Mouse (Mus musculus): ENCODE data around the gene 2310011J03Rik. TPM values are rescaled to one million over a fixed set of nuclear protein-coding genes. Genes with fewer than 3 reads are reported as not detected.

2310011J03Rik gene
- polyA plus RNA-seq, 1 experiment, result 25.7 TPM

GRCm38 (mm10) chr10:80276238-80276637 lies 44.1 kb downstream of the 2310011J03Rik start:
- peaks cover 11% of the 10 kb centered on the region for H3K4me1 ChIP-seq (ENCODE audit: control insufficient read depth, insufficient read depth, insufficient read length, low read length)
- H3K27ac ChIP-seq (replicated peaks; ENCODE audit: low read depth, low read length), result 0 out of 2 replicates have a peak overlapping the region, but pooled peaks have one; percentile 0
- no peak overlapping the region for H3K4me3 ChIP-seq (ENCODE audit: insufficient read depth, low read depth, low read length)

- Histone ChIP-seq H3K4me1 (ENCODE audit: control insufficient read depth, insufficient read depth, insufficient read length, low read length) (peaks cover 27% of the 10 kb centered on the region), H3K4me3 (ENCODE audit: insufficient read depth, low read depth, low read length) (no peak overlapping the region), H3K27ac (replicated peaks; ENCODE audit: low read depth, low read length) (no peak overlapping the region)
Observed at GRCm38 (mm10) chr10:80273847-80274246, 46.5 kb downstream of the 2310011J03Rik start.

- Histone ChIP-seq H3K4me3 (ENCODE audit: insufficient read depth, low read depth, low read length) (no peak overlapping the region), H3K27ac (replicated peaks; ENCODE audit: low read depth, low read length) (no peak overlapping the region), H3K4me1 (ENCODE audit: control insufficient read depth, insufficient read depth, insufficient read length, low read length) (peaks cover 39% of the 10 kb centered on the region)
Observed at GRCm38 (mm10) chr10:80271870-80272585, 48.3 kb downstream of the 2310011J03Rik start.

GRCm38 (mm10) chr10:80271186-80271843 lies 49.0 kb downstream of the 2310011J03Rik start:
- H3K27ac ChIP-seq (replicated peaks; ENCODE audit: low read depth, low read length), result peak overlapping the region; percentile 28; the same call in 1 of the 2 replicates
- H3K4me1 ChIP-seq (ENCODE audit: control insufficient read depth, insufficient read depth, insufficient read length, low read length), result peaks cover 42% of the 10 kb centered on the region
- no peak overlapping the region for H3K4me3 ChIP-seq (ENCODE audit: insufficient read depth, low read depth, low read length)

- H3K4me1 ChIP-seq (ENCODE audit: control insufficient read depth, insufficient read depth, insufficient read length, low read length), result peaks cover 44% of the 10 kb centered on the region
- H3K4me3 ChIP-seq (ENCODE audit: insufficient read depth, low read depth, low read length), result no peak overlapping the region
- H3K27ac ChIP-seq (replicated peaks; ENCODE audit: low read depth, low read length), result peak overlapping the region; percentile 28; the same call in 1 of the 2 replicates
Observed at GRCm38 (mm10) chr10:80270734-80271181, 49.6 kb downstream of the 2310011J03Rik start.

- Histone ChIP-seq H3K4me3 (ENCODE audit: insufficient read depth, low read depth, low read length) (no peak overlapping the region), H3K4me1 (ENCODE audit: control insufficient read depth, insufficient read depth, insufficient read length, low read length) (peaks cover 44% of the 10 kb centered on the region), H3K27ac (replicated peaks; ENCODE audit: low read depth, low read length) (0 out of 2 replicates have a peak overlapping the region, but pooled peaks have one; percentile 28)
Observed at GRCm38 (mm10) chr10:80270099-80270498, 50.2 kb downstream of the 2310011J03Rik start.

Other genes with a start within 250 kb of the 2310011J03Rik start
- gene Sbno2, start 215.0 kb downstream of the 2310011J03Rik start, polyA plus RNA-seq (2012; ENCODE audit: insufficient read depth, insufficient read length, missing spikeins), result 14.3 and 16.2 TPM in 2 replicates
- gene Stk11, start 204.7 kb downstream of the 2310011J03Rik start, polyA plus RNA-seq (2012; ENCODE audit: insufficient read depth, insufficient read length, missing spikeins), result 113 and 121 TPM in 2 replicates
- gene Atp5d, start 181.9 kb downstream of the 2310011J03Rik start, polyA plus RNA-seq (2012; ENCODE audit: insufficient read depth, insufficient read length, missing spikeins), result 1,146 and 1,395 TPM in 2 replicates
- gene Cbarp, start 179.7 kb downstream of the 2310011J03Rik start, polyA plus RNA-seq (2012; ENCODE audit: insufficient read depth, insufficient read length, missing spikeins), result 1.1 and 1.5 TPM in 2 replicates
- 25.5 and 31.6 TPM in 2 replicates for gene Midn, start 172.3 kb downstream of the 2310011J03Rik start, polyA plus RNA-seq (2012; ENCODE audit: insufficient read depth, insufficient read length, missing spikeins)
- gene Cirbp, start 154.6 kb downstream of the 2310011J03Rik start, polyA plus RNA-seq (2012; ENCODE audit: insufficient read depth, insufficient read length, missing spikeins), result 15.1 and 27.5 TPM in 2 replicates
- gene 1600002K03Rik, start 147.6 kb downstream of the 2310011J03Rik start, polyA plus RNA-seq (2012; ENCODE audit: insufficient read depth, insufficient read length, missing spikeins), result 10.9 and 14.9 TPM in 2 replicates
- gene Efna2, start 141.1 kb downstream of the 2310011J03Rik start, polyA plus RNA-seq (2012; ENCODE audit: insufficient read depth, insufficient read length, missing spikeins), result 1.0 and 1.1 TPM in 2 replicates
- gene Mum1, start 94.1 kb downstream of the 2310011J03Rik start, polyA plus RNA-seq (2012; ENCODE audit: insufficient read depth, insufficient read length, missing spikeins), result 9.7 and 11.1 TPM in 2 replicates
- gene Ndufs7, start 71.4 kb downstream of the 2310011J03Rik start, polyA plus RNA-seq (2012; ENCODE audit: insufficient read depth, insufficient read length, missing spikeins), result 732 and 1,152 TPM in 2 replicates
- 10.5 and 17.8 TPM in 2 replicates for gene Gamt, start 59.5 kb downstream of the 2310011J03Rik start, polyA plus RNA-seq (2012; ENCODE audit: insufficient read depth, insufficient read length, missing spikeins)
- gene Dazap1, start 59.1 kb downstream of the 2310011J03Rik start, polyA plus RNA-seq (2012; ENCODE audit: insufficient read depth, insufficient read length, missing spikeins), result 51.6 and 76.7 TPM in 2 replicates
- 1,089 and 1,107 TPM in 2 replicates for gene Rps15, start 28.1 kb downstream of the 2310011J03Rik start, polyA plus RNA-seq (2012; ENCODE audit: insufficient read depth, insufficient read length, missing spikeins)
- 0.38 TPM in 1 of 2 replicates, not detected in the other for gene Apc2, start 24.6 kb downstream of the 2310011J03Rik start, polyA plus RNA-seq (2012; ENCODE audit: insufficient read depth, insufficient read length, missing spikeins)
- gene Pcsk4, start 9.0 kb upstream of the 2310011J03Rik start, polyA plus RNA-seq (2012; ENCODE audit: insufficient read depth, insufficient read length, missing spikeins), result 4.3 and 7.8 TPM in 2 replicates
- 15.7 and 17.7 TPM in 2 replicates for gene Reep6, start 9.4 kb upstream of the 2310011J03Rik start, polyA plus RNA-seq (2012; ENCODE audit: insufficient read depth, insufficient read length, missing spikeins)
- gene Adamtsl5, start 27.9 kb upstream of the 2310011J03Rik start, polyA plus RNA-seq (2012; ENCODE audit: insufficient read depth, insufficient read length, missing spikeins), result 2.9 and 4.2 TPM in 2 replicates
- gene Plk5, start 35.9 kb upstream of the 2310011J03Rik start, polyA plus RNA-seq (2012; ENCODE audit: insufficient read depth, insufficient read length, missing spikeins), result not detected in 2 replicates
- gene Mex3d, start 67.1 kb upstream of the 2310011J03Rik start, polyA plus RNA-seq (2012; ENCODE audit: insufficient read depth, insufficient read length, missing spikeins), result 3.3 and 3.7 TPM in 2 replicates
- 79.3 and 90.4 TPM in 2 replicates for gene Mbd3, start 79.0 kb upstream of the 2310011J03Rik start, polyA plus RNA-seq (2012; ENCODE audit: insufficient read depth, insufficient read length, missing spikeins)
- 2,528 and 2,993 TPM in 2 replicates for gene Uqcr11, start 86.3 kb upstream of the 2310011J03Rik start, polyA plus RNA-seq (2012; ENCODE audit: insufficient read depth, insufficient read length, missing spikeins)
- 11.4 and 15.1 TPM in 2 replicates for gene Tcf3, start 113.1 kb upstream of the 2310011J03Rik start, polyA plus RNA-seq (2012; ENCODE audit: insufficient read depth, insufficient read length, missing spikeins)
- gene Onecut3, start 174.3 kb upstream of the 2310011J03Rik start, polyA plus RNA-seq (2012; ENCODE audit: insufficient read depth, insufficient read length, missing spikeins), result not detected in 2 replicates
- not detected in 2 replicates for gene Atp8b3, start 218.6 kb upstream of the 2310011J03Rik start, polyA plus RNA-seq (2012; ENCODE audit: insufficient read depth, insufficient read length, missing spikeins)
- 10.8 and 13.8 TPM in 2 replicates for gene Rexo1, start 241.0 kb upstream of the 2310011J03Rik start, polyA plus RNA-seq (2012; ENCODE audit: insufficient read depth, insufficient read length, missing spikeins)

All from brown adipose tissue, adult 24 weeks (tissue).